Mouse (Mus musculus): ENCODE data around the gene Mfsd4a. TPM values are rescaled to one million over a fixed set of nuclear protein-coding genes. Genes with fewer than 3 reads are reported as not detected.

Mfsd4a gene
- polyA plus RNA-seq, 1 experiment from 2014 or later, result 8.7 TPM

DNA sequence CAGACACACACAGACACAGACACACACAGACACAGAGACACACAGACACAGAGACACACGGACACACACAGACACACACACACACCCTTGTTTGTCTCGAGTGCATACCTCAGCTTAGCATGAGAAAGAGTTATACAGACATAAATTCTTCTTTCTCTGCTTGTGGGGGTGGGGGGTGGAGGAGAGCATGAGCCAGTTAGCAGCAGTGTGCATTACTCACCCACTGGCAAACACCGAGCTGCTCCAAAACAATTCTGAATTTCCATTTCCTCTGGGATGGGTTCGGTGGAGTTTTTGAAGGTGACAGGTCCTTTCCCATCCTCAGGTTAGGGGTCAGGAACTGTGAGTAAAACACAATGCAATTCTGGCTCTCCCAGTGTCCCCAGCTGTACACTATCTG lies 31.2 kb upstream of the Mfsd4a start:
- Histone ChIP-seq H3K9ac (ENCODE audit: low read length) (no peak overlapping the region), H3K27me3 (ENCODE audit: control insufficient read depth, insufficient read depth, low read length) (no peaks in the 10 kb centered on the region), H3K4me1 (ENCODE audit: control insufficient read depth, insufficient read depth, low read length) (no peaks in the 10 kb centered on the region), H3K4me3 (ENCODE audit: low read depth, low read length) (no peak overlapping the region), H3K9me3 (ENCODE audit: control insufficient read depth, low read length) (no peaks in the 10 kb centered on the region), H3K36me3 (ENCODE audit: control insufficient read depth, insufficient read depth, low read length) (no peaks in the 10 kb centered on the region), H3K4me2 (no peak overlapping the region), H3K27ac (ENCODE audit: low read depth, low read length) (no peak overlapping the region)
- no peak for DNase-seq (ENCODE audit: low spot score, missing footprints)
- WGBS, result 83% methylated on average over 4 of the region's 4 CpGs
- ATAC-seq (ENCODE audit: low FRiP score), result no peak

DNA sequence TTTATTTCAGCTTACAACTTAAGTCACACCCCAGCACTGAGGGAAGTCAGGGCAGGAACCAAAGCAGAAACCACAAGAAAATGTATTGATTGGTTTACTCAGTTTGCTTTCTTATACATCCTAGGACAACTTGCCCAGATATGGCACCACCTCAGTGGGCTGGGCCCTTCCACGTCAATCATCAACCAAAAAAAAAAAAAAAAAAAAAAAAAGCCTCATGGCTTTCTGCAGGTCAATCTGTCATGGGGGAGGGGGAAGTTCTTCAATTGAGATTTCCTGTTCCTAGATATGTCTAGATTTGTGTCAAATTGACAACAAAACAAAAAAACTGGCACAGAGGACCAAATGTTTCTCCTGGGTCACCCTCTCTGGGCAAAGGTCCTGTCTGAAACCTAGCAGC lies 30.2 kb upstream of the Mfsd4a start:
- 81% methylated on average over 1 of the region's 1 CpGs for WGBS
- DNase-seq (ENCODE audit: low spot score, missing footprints), result no peak
- no peak overlapping the region for H3K4me3 ChIP-seq (ENCODE audit: low read depth, low read length)
- H3K4me2 ChIP-seq, result no peak overlapping the region
- no peak for ATAC-seq (ENCODE audit: low FRiP score)
- H3K4me1 ChIP-seq (ENCODE audit: control insufficient read depth, insufficient read depth, low read length), result no peaks in the 10 kb centered on the region
- H3K27me3 ChIP-seq (ENCODE audit: control insufficient read depth, insufficient read depth, low read length), result no peaks in the 10 kb centered on the region
- no peaks in the 10 kb centered on the region for H3K36me3 ChIP-seq (ENCODE audit: control insufficient read depth, insufficient read depth, low read length)
- H3K27ac ChIP-seq (ENCODE audit: low read depth, low read length), result no peak overlapping the region
- H3K9me3 ChIP-seq (ENCODE audit: control insufficient read depth, low read length), result no peaks in the 10 kb centered on the region
- H3K9ac ChIP-seq (ENCODE audit: low read length), result no peak overlapping the region

DNA sequence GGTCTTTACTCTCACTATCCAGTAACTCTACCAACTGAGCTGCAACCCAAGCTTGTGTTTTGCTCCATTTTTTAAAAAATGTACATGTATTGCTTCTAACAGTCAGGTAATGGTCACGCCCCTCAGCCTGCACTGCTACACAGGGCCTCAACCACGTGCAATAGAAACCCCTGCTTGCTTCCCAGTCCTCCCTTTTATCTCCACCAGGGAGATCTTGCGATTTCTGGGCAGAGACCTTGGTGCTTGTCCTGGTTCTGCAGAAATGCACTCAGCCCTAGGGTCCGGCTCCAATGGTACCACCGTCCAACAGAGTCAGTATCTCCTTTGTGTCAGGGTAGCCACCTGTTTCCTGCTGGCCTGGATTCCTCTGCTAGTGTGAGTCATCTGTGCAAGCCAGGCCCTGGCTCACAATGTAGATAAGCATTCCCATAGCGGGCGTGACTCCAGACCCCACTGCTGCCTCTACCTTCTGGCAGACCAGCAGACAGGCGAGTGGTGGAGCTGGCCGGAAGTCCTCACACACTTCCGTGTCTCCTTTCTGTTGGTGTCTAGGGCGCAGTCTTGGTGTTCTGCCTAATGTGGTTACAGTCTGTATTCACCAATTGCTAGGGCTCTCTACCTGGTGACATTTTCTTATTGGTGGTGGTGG lies 27.6 kb upstream of the Mfsd4a start:
- DNase-seq (ENCODE audit: low spot score, missing footprints), result no peak
- H3K4me2 ChIP-seq, result no peak overlapping the region
- H3K27ac ChIP-seq (ENCODE audit: low read depth, low read length), result no peak overlapping the region
- no peak overlapping the region for H3K9ac ChIP-seq (ENCODE audit: low read length)
- no peaks in the 10 kb centered on the region for H3K4me1 ChIP-seq (ENCODE audit: control insufficient read depth, insufficient read depth, low read length)
- no peaks in the 10 kb centered on the region for H3K9me3 ChIP-seq (ENCODE audit: control insufficient read depth, low read length)
- no peak overlapping the region for H3K4me3 ChIP-seq (ENCODE audit: low read depth, low read length)
- H3K27me3 ChIP-seq (ENCODE audit: control insufficient read depth, insufficient read depth, low read length), result no peaks in the 10 kb centered on the region
- WGBS, result 81% methylated on average over 11 of the region's 11 CpGs
- no peak for ATAC-seq (ENCODE audit: low FRiP score)
- H3K36me3 ChIP-seq (ENCODE audit: control insufficient read depth, insufficient read depth, low read length), result no peaks in the 10 kb centered on the region

DNA sequence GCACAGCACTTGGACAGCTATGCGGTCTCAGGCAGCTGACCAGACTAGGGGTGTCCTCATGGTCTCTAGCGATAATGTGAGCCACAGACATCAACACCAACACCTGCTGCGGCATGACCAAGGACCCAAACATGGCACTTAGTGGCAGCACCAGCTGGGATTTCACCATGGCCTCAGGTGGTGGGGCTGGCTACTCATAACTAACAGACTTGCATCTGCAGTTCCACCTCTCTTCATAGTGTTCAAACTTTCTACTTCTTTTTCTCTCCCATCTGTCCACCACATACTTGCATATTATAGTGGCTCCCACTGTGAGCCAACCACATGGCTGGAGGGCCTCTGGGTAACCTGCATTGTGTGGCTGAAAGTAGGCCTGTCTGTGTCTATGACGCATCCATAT lies 25.4 kb upstream of the Mfsd4a start:
- Histone ChIP-seq H3K36me3 (ENCODE audit: control insufficient read depth, insufficient read depth, low read length) (no peaks in the 10 kb centered on the region), H3K9ac (ENCODE audit: low read length) (no peak overlapping the region), H3K4me1 (ENCODE audit: control insufficient read depth, insufficient read depth, low read length) (no peaks in the 10 kb centered on the region), H3K4me3 (ENCODE audit: low read depth, low read length) (no peak overlapping the region), H3K27ac (ENCODE audit: low read depth, low read length) (no peak overlapping the region), H3K27me3 (ENCODE audit: control insufficient read depth, insufficient read depth, low read length) (no peaks in the 10 kb centered on the region), H3K4me2 (no peak overlapping the region), H3K9me3 (ENCODE audit: control insufficient read depth, low read length) (no peaks in the 10 kb centered on the region)
- DNase-seq (ENCODE audit: low spot score, missing footprints) (no peak), ATAC-seq (ENCODE audit: low FRiP score) (no peak)
- 94% methylated on average over 4 of the region's 4 CpGs for WGBS

DNA sequence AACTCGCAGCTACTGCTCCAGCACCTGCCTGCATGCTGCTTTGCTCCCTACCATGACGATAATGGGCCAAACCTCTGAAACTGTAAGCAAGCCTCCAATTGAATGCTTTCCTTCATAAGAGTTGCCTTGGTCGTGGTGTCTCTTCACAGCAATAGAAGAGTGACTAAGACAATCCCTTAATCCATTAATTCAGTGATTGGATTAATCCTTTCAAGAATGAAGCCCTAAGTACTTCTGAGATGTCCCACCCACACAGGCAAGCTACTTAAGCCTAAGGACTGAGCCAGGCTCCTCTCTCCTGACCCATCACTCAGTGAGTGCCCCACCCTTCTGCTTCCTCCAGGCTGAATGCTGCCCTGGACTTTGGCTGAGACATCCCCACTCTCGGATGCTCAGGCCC lies 22.4 kb upstream of the Mfsd4a start:
- no peak for DNase-seq (ENCODE audit: low spot score, missing footprints)
- Histone ChIP-seq H3K27ac (ENCODE audit: low read depth, low read length) (no peak overlapping the region), H3K27me3 (ENCODE audit: control insufficient read depth, insufficient read depth, low read length) (no peaks in the 10 kb centered on the region), H3K4me3 (ENCODE audit: low read depth, low read length) (no peak overlapping the region), H3K4me2 (no peak overlapping the region), H3K9ac (ENCODE audit: low read length) (no peak overlapping the region), H3K36me3 (ENCODE audit: control insufficient read depth, insufficient read depth, low read length) (no peaks in the 10 kb centered on the region), H3K4me1 (ENCODE audit: control insufficient read depth, insufficient read depth, low read length) (no peaks in the 10 kb centered on the region), H3K9me3 (ENCODE audit: control insufficient read depth, low read length) (no peaks in the 10 kb centered on the region)
- 37% methylated on average over 4 of the region's 4 CpGs for WGBS
- ATAC-seq (ENCODE audit: low FRiP score), result no peak

DNA sequence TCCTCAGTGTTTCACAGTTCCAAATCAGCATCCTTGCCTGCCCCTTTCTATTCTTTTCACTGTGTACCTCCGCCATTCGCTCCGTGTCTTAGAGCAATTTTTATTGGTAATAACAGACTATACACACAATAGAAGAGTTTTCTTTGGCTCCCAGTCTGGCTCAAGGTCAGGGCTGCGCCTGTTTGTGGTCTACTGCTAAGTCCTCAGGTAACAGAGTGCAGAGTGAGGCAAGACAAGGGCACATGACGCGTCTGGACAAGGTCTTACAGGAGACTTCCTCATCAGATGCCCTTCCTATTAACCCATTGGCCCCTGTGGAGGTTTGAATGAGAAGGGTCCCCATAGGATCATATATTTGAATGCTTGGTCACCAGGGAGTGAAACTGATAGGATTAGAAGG lies 21.9 kb upstream of the Mfsd4a start:
- no peaks in the 10 kb centered on the region for H3K9me3 ChIP-seq (ENCODE audit: control insufficient read depth, low read length)
- H3K4me2 ChIP-seq, result no peak overlapping the region
- no peaks in the 10 kb centered on the region for H3K36me3 ChIP-seq (ENCODE audit: control insufficient read depth, insufficient read depth, low read length)
- WGBS, result 77% methylated on average over 6 of the region's 6 CpGs
- H3K4me1 ChIP-seq (ENCODE audit: control insufficient read depth, insufficient read depth, low read length), result no peaks in the 10 kb centered on the region
- H3K4me3 ChIP-seq (ENCODE audit: low read depth, low read length), result no peak overlapping the region
- H3K27me3 ChIP-seq (ENCODE audit: control insufficient read depth, insufficient read depth, low read length), result no peaks in the 10 kb centered on the region
- ATAC-seq (ENCODE audit: low FRiP score) (no peak), DNase-seq (ENCODE audit: low spot score, missing footprints) (no peak)
- H3K27ac ChIP-seq (ENCODE audit: low read depth, low read length), result no peak overlapping the region
- no peak overlapping the region for H3K9ac ChIP-seq (ENCODE audit: low read length)

DNA sequence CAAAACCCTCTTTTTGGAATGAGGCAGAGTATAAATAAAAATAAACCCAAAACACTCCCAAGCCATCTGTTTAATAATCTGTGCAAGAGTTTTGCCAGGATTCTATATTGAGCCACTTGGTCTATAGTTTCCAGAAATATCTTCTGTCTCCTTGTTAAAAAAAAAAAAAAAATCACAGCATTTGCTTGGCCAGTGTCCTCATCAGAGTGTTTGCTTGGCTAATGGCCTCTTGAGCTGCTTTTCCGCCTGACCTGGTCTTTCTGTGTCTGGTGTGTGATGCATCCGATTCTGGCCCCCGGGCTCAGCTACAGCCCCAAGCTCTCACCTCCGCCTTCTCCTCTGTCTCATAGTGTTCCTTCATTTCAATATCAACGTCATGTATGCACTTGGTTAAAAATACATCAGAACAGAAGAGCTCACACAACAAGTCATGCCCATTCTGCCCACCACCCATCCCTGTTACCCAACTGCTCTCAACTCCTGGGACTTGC lies 20.4 kb upstream of the Mfsd4a start:
- H3K36me3 ChIP-seq (ENCODE audit: control insufficient read depth, insufficient read depth, low read length), result no peaks in the 10 kb centered on the region
- WGBS, result 68% methylated on average over 5 of the region's 5 CpGs
- no peaks in the 10 kb centered on the region for H3K9me3 ChIP-seq (ENCODE audit: control insufficient read depth, low read length)
- no peaks in the 10 kb centered on the region for H3K4me1 ChIP-seq (ENCODE audit: control insufficient read depth, insufficient read depth, low read length)
- ATAC-seq (ENCODE audit: low FRiP score) (no peak), DNase-seq (ENCODE audit: low spot score, missing footprints) (no peak)
- H3K4me3 ChIP-seq (ENCODE audit: low read depth, low read length), result no peak overlapping the region
- no peaks in the 10 kb centered on the region for H3K27me3 ChIP-seq (ENCODE audit: control insufficient read depth, insufficient read depth, low read length)
- H3K9ac ChIP-seq (ENCODE audit: low read length), result no peak overlapping the region
- no peak overlapping the region for H3K27ac ChIP-seq (ENCODE audit: low read depth, low read length)
- H3K4me2 ChIP-seq, result no peak overlapping the region

DNA sequence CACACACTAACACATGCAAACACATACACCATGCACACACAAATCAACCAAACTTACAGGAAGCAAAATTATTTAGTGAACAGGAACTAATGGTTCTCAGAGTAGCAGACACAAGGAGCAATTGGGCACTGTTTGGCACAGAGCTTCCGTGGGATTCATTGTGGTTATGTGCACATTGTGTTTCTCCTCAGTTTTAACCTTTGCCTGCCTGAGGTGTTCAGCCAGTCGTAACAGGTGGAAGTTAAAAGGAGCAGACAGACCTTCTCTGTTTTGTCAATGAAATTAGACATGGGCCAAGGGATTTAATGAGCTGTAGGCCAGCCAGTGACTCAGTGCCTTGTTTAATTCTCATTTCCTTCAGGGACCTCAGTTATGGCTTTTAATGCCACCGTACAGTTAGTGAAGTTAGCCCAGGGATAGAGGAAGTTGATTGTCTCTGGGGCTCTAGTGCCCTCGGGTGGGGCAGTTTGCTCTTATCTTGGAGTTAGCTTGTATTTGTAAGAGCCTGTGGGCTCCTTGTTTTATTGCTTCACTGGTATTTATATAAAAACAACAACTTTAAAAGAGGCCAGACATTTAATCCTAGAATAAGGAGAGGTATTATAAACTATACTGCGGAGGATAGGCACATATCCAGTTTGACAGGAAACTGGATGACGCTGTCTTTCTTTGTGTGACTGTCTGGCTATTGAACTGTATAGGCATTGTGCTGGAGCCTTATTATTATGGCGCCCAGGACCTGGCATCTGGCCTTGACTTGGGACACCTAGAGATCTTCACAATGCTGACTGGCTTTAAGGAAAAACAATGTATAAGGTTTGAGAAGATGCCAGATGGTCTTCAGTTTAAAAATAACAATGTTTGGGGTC lies 17.6 kb upstream of the Mfsd4a start:
- ATAC-seq (ENCODE audit: low FRiP score), result no peak
- Histone ChIP-seq H3K4me2 (no peak overlapping the region), H3K9ac (ENCODE audit: low read length) (no peak overlapping the region), H3K27me3 (ENCODE audit: control insufficient read depth, insufficient read depth, low read length) (no peaks in the 10 kb centered on the region), H3K4me3 (ENCODE audit: low read depth, low read length) (no peak overlapping the region), H3K36me3 (ENCODE audit: control insufficient read depth, insufficient read depth, low read length) (no peaks in the 10 kb centered on the region), H3K9me3 (ENCODE audit: control insufficient read depth, low read length) (no peaks in the 10 kb centered on the region), H3K4me1 (ENCODE audit: control insufficient read depth, insufficient read depth, low read length) (no peaks in the 10 kb centered on the region), H3K27ac (ENCODE audit: low read depth, low read length) (no peak overlapping the region)
- 81% methylated on average over 7 of the region's 7 CpGs for WGBS
- DNase-seq (ENCODE audit: low spot score, missing footprints), result no peak

DNA sequence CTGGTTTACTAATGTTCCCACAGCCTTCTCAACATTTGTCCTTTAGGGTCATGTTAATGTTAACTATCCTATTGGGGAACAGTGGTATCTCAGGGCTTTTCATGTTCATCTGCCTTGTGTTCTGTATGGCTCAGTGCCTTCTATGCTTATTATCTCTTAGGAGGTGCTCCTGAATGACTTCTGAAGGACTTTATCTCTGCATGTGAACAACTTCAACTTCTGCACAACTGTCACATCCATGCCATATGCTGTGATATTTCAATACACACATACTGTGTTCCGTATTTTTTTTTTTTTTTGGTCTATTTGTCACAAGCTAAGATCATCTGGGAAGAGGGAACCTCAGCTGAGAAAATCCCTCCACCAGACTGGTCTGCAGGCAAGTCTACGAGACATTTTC lies 10.6 kb upstream of the Mfsd4a start:
- Histone ChIP-seq H3K4me2 (no peak overlapping the region), H3K4me1 (ENCODE audit: control insufficient read depth, insufficient read depth, low read length) (no peaks in the 10 kb centered on the region), H3K36me3 (ENCODE audit: control insufficient read depth, insufficient read depth, low read length) (no peaks in the 10 kb centered on the region), H3K27me3 (ENCODE audit: control insufficient read depth, insufficient read depth, low read length) (no peaks in the 10 kb centered on the region), H3K9ac (ENCODE audit: low read length) (no peak overlapping the region), H3K4me3 (ENCODE audit: low read depth, low read length) (no peak overlapping the region), H3K9me3 (ENCODE audit: control insufficient read depth, low read length) (no peaks in the 10 kb centered on the region), H3K27ac (ENCODE audit: low read depth, low read length) (no peak overlapping the region)
- WGBS, result 81% methylated on average over 2 of the region's 2 CpGs
- ATAC-seq (ENCODE audit: low FRiP score) (no peak), DNase-seq (ENCODE audit: low spot score, missing footprints) (no peak)

Measured in midbrain, embryonic 11.5 days (tissue).